Mouse (Mus musculus) hindbrain, embryonic 16.5 days (tissue): Measurements from ENCODE around the gene Tmem253. TPM values are rescaled to one million over a fixed set of nuclear protein-coding genes. Genes with fewer than 3 reads are reported as not detected.
"Not testable (repeated sequence)": the region's sequence is repeated elsewhere in the genome, so short reads cannot be mapped to it uniquely, and the experiment has no call there.

Source experiments
- ATAC-seq: fragments of 200-750 bp; cut with Nextera tagmentation; 2 replicates; pipeline ENCODE4 v1.8.0; 2017; ENCODE audit warnings: moderate TSS enrichment, moderate library complexity
- H3K27ac ChIP-seq: fragments of 300-500 bp; sonication (generic); 2 replicates; pipeline ENCODE4 v1.5.1; 2014; ENCODE audit warnings: low read depth, mild to moderate bottlenecking, control low read depth, low read length, moderate library complexity
- H3K27me3 ChIP-seq: fragments of 300-500 bp; sonication (generic); replicated peaks from 2 replicates; pipeline ENCODE4 v1.6.1; 2014; ENCODE audit warnings: low read length; ENCODE audit not compliant: control insufficient read depth, insufficient read depth
- H3K36me3 ChIP-seq: fragments of 300-500 bp; sonication (generic); 2 replicates; pipeline ENCODE4 v1.6.1; 2014; ENCODE audit warnings: mild to moderate bottlenecking, low read length, moderate library complexity, mixed read lengths; ENCODE audit not compliant: control insufficient read depth, insufficient read depth
- H3K4me1 ChIP-seq: fragments of 300-500 bp; sonication (generic); 2 replicates; pipeline ENCODE4 v1.6.1; 2014; ENCODE audit warnings: low read depth, low read length; ENCODE audit not compliant: control insufficient read depth, insufficient read depth
- H3K4me2 ChIP-seq: fragments of 300-500 bp; sonication (generic); 2 replicates; pipeline ENCODE4 v1.6.1; 2014; ENCODE audit warnings: mild to moderate bottlenecking, low read length, control low read depth, moderate library complexity
- H3K4me3 ChIP-seq: fragments of 300-500 bp; sonication (generic); 2 replicates; pipeline ENCODE4 v1.5.1; 2014; ENCODE audit warnings: mild to moderate bottlenecking, low read length, control low read depth, moderate library complexity
- H3K9ac ChIP-seq: fragments of 300-500 bp; sonication (generic); 2 replicates; pipeline ENCODE4 v1.6.1; 2014; ENCODE audit warnings: low read depth, mild to moderate bottlenecking, control low read depth, low read length, moderate library complexity
- H3K9me3 ChIP-seq: fragments of 300-500 bp; sonication (generic); 2 replicates; pipeline ENCODE4 v1.6.1; 2014; ENCODE audit warnings: mild to moderate bottlenecking, low read length, moderate library complexity; ENCODE audit not compliant: control insufficient read depth
- WGBS: fragments of 180-500 bp; shearing (Covaris S2); extraction: QIAGEN DNeasy Blood & Tissue Kit; methylation state at CpG from one replicate; pipeline ENCODE4 v1.1.7; 2014; 5-methylcytosine and 5-hydroxymethylcytosine counted together
- polyA plus RNA-seq: library from polyadenylated mRNA; unstranded; fragments of >200 nt; fragmentation: Nextera tagmentation; extraction: Ambion mirVana; gene quantifications from 2 replicates; pipeline ENCODE4 v1.2.1, GENCODE M21; 2015

Gene Tmem253
- polyA plus RNA-seq, 1 experiment from 2014 or later, result 0.51 TPM

- not testable (repeated sequence) for H3K27ac ChIP-seq, ATAC-seq, H3K4me3 ChIP-seq, H3K9ac ChIP-seq, H3K9me3 ChIP-seq, H3K27me3 ChIP-seq, H3K4me1 ChIP-seq, H3K4me2 ChIP-seq, H3K36me3 ChIP-seq
- WGBS, result 90% methylated on average over 3 of the region's 3 CpGs
These were observed 37.3 kb downstream of the Tmem253 start for GRCm38 (mm10) chr14:52052720-52053119.

GRCm38 (mm10) chr14:52059982-52060381 is 44.5 kb downstream of the Tmem253 start:
- Histone ChIP-seq H3K4me2 (no peak overlapping the region), H3K27me3 (no peaks in the 10 kb centered on the region), H3K4me1 (no peaks in the 10 kb centered on the region), H3K36me3 (no peaks in the 10 kb centered on the region), H3K9me3 (no peaks in the 10 kb centered on the region), H3K27ac (no peak overlapping the region), H3K4me3 (no peak overlapping the region), H3K9ac (no peak overlapping the region)
- ATAC-seq, result no peak
- WGBS, result 79% methylated on average over 4 of the region's 4 CpGs

DNA sequence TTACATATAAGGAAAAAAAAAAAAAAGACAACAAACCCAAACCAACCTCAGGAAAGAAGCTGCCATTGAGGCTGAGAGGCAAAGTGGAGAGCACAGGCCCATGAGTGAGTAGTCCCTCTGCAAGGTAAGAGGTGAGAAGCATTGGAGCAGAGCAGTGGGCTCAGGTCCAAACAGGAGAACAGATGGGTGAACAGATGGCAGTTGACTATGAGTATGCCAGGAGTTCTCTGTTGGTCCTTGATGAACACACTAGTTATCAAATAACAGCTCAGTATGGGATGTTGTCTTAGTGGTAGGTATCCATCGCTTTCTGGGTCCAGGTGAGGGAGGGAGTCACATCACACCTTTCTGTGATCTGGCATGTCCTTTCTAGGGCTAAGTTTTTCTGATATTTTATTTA is 45.3 kb downstream of the Tmem253 start:
- H3K36me3 ChIP-seq, result no peaks in the 10 kb centered on the region
- H3K4me2 ChIP-seq, result no peak overlapping the region
- no peaks in the 10 kb centered on the region for H3K9me3 ChIP-seq
- no peak overlapping the region for H3K27ac ChIP-seq
- no peaks in the 10 kb centered on the region for H3K27me3 ChIP-seq
- H3K9ac ChIP-seq, result no peak overlapping the region
- H3K4me3 ChIP-seq, result no peak overlapping the region
- 72% methylated on average over 1 of the region's 1 CpGs for WGBS
- H3K4me1 ChIP-seq, result no peaks in the 10 kb centered on the region
- ATAC-seq, result no peak

- no peak overlapping the region for H3K9ac ChIP-seq
- no peaks in the 10 kb centered on the region for H3K9me3 ChIP-seq
- H3K4me1 ChIP-seq, result no peaks in the 10 kb centered on the region
- H3K4me2 ChIP-seq, result no peak overlapping the region
- no peak for ATAC-seq
- no peak overlapping the region for H3K27ac ChIP-seq
- WGBS, result 90% methylated on average over 8 of the region's 8 CpGs
- no peaks in the 10 kb centered on the region for H3K36me3 ChIP-seq
- H3K4me3 ChIP-seq, result no peak overlapping the region
- H3K27me3 ChIP-seq, result no peaks in the 10 kb centered on the region
These were observed 46.3 kb downstream of the Tmem253 start for GRCm38 (mm10) chr14:52061798-52062197.

GRCm38 (mm10) chr14:52066135-52066534 is 50.7 kb downstream of the Tmem253 start:
- H3K4me3 ChIP-seq, result no peak overlapping the region
- no peak for ATAC-seq
- H3K36me3 ChIP-seq, result peaks cover 3% of the 10 kb centered on the region
- no peak overlapping the region for H3K27ac ChIP-seq
- no peaks in the 10 kb centered on the region for H3K4me1 ChIP-seq
- no peaks in the 10 kb centered on the region for H3K27me3 ChIP-seq
- H3K4me2 ChIP-seq, result no peak overlapping the region
- H3K9ac ChIP-seq, result no peak overlapping the region
- WGBS, result 69% methylated on average over 4 of the region's 4 CpGs
- no peaks in the 10 kb centered on the region for H3K9me3 ChIP-seq

Other genes starting within 250 kb of the Tmem253 start
- not detected in 2 replicates for gene Ang4, start 242.1 kb upstream of the Tmem253 start, polyA plus RNA-seq
- gene AY358078, start 215.6 kb upstream of the Tmem253 start, polyA plus RNA-seq, result not detected in 2 replicates
- gene Ear6, start 162.0 kb upstream of the Tmem253 start, polyA plus RNA-seq, result not detected in 2 replicates
- gene Mettl17, start 130.8 kb upstream of the Tmem253 start, polyA plus RNA-seq, result 80.4 and 88.1 TPM in 2 replicates
- 1.5 and 1.9 TPM in 2 replicates for gene Slc39a2, start 122.8 kb upstream of the Tmem253 start, polyA plus RNA-seq
- 338 and 429 TPM in 2 replicates for gene Ndrg2, start 101.5 kb upstream of the Tmem253 start, polyA plus RNA-seq
- gene Tppp2, start 97.2 kb upstream of the Tmem253 start, polyA plus RNA-seq, result not detected in 2 replicates
- not detected in 2 replicates for gene Rnase13, start 92.9 kb upstream of the Tmem253 start, polyA plus RNA-seq
- gene Arhgef40, start 30.9 kb upstream of the Tmem253 start, polyA plus RNA-seq, result 63.4 and 74.4 TPM in 2 replicates
- 23.7 and 28.0 TPM in 2 replicates for gene Zfp219, start 5.1 kb downstream of the Tmem253 start, polyA plus RNA-seq
- gene Olfr221, start 26.8 kb downstream of the Tmem253 start, polyA plus RNA-seq, result not detected in 2 replicates
- gene Hnrnpc, start 88.4 kb downstream of the Tmem253 start, polyA plus RNA-seq, result 414 and 445 TPM in 2 replicates
- gene Rpgrip1, start 95.0 kb downstream of the Tmem253 start, polyA plus RNA-seq, result 36.2 and 45.4 TPM in 2 replicates
- gene Supt16, start 181.8 kb downstream of the Tmem253 start, polyA plus RNA-seq, result 37.1 and 39.0 TPM in 2 replicates
- gene Chd8, start 242.1 kb downstream of the Tmem253 start, polyA plus RNA-seq, result 31.0 and 32.9 TPM in 2 replicates